12 mouse cellular contexts compared by ENCODE assay signal in genomic region chr10:105373265-105373664, GRCm38 (mm10).
A peak's percentile ranks its signal among the peaks of the same experiment; 100 is the strongest.
DNase-seq lines count a peak whose midpoint lies in the region; TF ChIP-seq lines count a peak whose summit lies in the region.
"Had no signal": no experiment of that assay in that cellular context is flagged by ENCODE, and none has a peak within 500 bp of the region (broad histone marks: within the 10 kb centered on the region; RNA-seq: fewer than 3 reads in every experiment).

No protein-coding gene starts in this region.

- no peak overlapping the region for H3K4me3 ChIP-seq in ES-E14 (ENCODE audit: insufficient read depth in 1 of 2, low read depth in 1 of 2, low read length in 2 of 2, poor library complexity in 1 of 2, severe bottlenecking in 1 of 2)
- H3K4me3 ChIP-seq in limb, embryonic 10.5 days = no peak overlapping the region
- H3K4me3 ChIP-seq: embryonic facial prominence, embryonic 15.5 days; hindbrain, embryonic 10.5 days had no signal

- H3K9ac ChIP-seq in ES-E14 (ENCODE audit: insufficient read depth, low read depth, low read length, poor library complexity, severe bottlenecking) = no peak overlapping the region
- H3K9ac ChIP-seq: embryonic facial prominence, embryonic 15.5 days had no signal

- WGBS in limb, embryonic 10.5 days = 95% methylated on average over 8 of the region's 8 CpGs

- H3K27me3 ChIP-seq in limb, embryonic 10.5 days (ENCODE audit: low read depth, poor library complexity, severe bottlenecking) = no peaks in the 10 kb centered on the region
- H3K27me3 ChIP-seq: embryonic facial prominence, embryonic 15.5 days had no signal

- in situ Hi-C loops in ES-E14 (cut with MboI; ENCODE audit: low sequenced_read_pairs in 2 of 2, unreplicated experiment in 2 of 2) = no loop called here

- no peaks in the 10 kb centered on the region for H3K36me3 ChIP-seq in ES-E14 (ENCODE audit: control insufficient read depth, insufficient read depth, low read length, poor library complexity, severe bottlenecking)
- 0 out of 2 replicates have a peak, but pooled peaks cover 11% of the 10 kb centered on the region for H3K36me3 ChIP-seq in limb, embryonic 10.5 days

- no peak overlapping the region for H3K27ac ChIP-seq in ES-E14 (ENCODE audit: insufficient read depth, low read depth, low read length, poor library complexity, severe bottlenecking)
- H3K27ac ChIP-seq in limb, embryonic 10.5 days = no peak overlapping the region
- H3K27ac ChIP-seq: embryonic facial prominence, embryonic 15.5 days; hindbrain, embryonic 10.5 days had no signal

- DNase-seq in kidney, adult 9 months = peak; percentile 13
- DNase-seq in kidney, postnatal 14 days = no peak
- DNase-seq in 416B (ENCODE audit: low read depth) = peak; percentile 26
- peak; percentile 28 for DNase-seq in ES-E14 (ENCODE audit: low read depth, low spot score)
- peak; percentile 2 for DNase-seq in induced T-regulatory cell, adult 2 months (ENCODE audit: low read depth)
- no peak for DNase-seq in limb, embryonic 10.5 days (ENCODE audit: low spot score)
- no peak for DNase-seq in layer of hippocampus, adult 9-10 months (ENCODE audit: low spot score)
- no peak for DNase-seq in gastrocnemius, adult 8-10 months (ENCODE audit: low spot score in 2 of 2)
- DNase-seq: cerebellum, adult 9-11 months; lung, adult 18-20 months had no signal

- no peaks in the 10 kb centered on the region for H3K9me3 ChIP-seq in ES-E14 (ENCODE audit: control insufficient read depth, insufficient read depth, low read depth, low read length)
- H3K9me3 ChIP-seq in limb, embryonic 10.5 days (replicated peaks) = no peaks in the 10 kb centered on the region
- H3K9me3 ChIP-seq: embryonic facial prominence, embryonic 15.5 days; hindbrain, embryonic 10.5 days had no signal

- no peaks in the 10 kb centered on the region for H3K4me1 ChIP-seq in ES-E14 (ENCODE audit: control insufficient read depth in 2 of 2, insufficient read depth in 2 of 2, low read length in 2 of 2, poor library complexity in 1 of 2)
- H3K4me1 ChIP-seq in limb, embryonic 10.5 days = no peaks in the 10 kb centered on the region
- H3K4me1 ChIP-seq: embryonic facial prominence, embryonic 15.5 days; hindbrain, embryonic 10.5 days had no signal

TF ChIP-seq in ES-E14, 5 proteins besides CTCF, POLR2A, EP300 and RAD21:
- TF ChIP-seq CHD2 (IDR thresholded peaks at IDR 0.05; ENCODE audit: low read depth, low read length) = no peak
- peak; percentile 26; the same call in 1 of the 2 replicates for TF ChIP-seq ZC3H11A (IDR thresholded peaks at IDR 0.05; ENCODE audit: borderline replicate concordance, low read depth, low read length)
TF ChIP-seq in ES-E14: peak in this region for 1.

Comparison
In these comparisons a context has a peak if more than half of its experiments do, and no peak if none do; other contexts are left out.
1. DNase-seq: peak in kidney, adult 9 months (single experiment), 416B (single experiment), ES-E14 (single experiment) and induced T-regulatory cell, adult 2 months (single experiment); none in kidney, postnatal 14 days (single experiment), limb, embryonic 10.5 days (single experiment), layer of hippocampus, adult 9-10 months (single experiment) and gastrocnemius, adult 8-10 months (0 of 2).